Mouse (Mus musculus): Measurements from ENCODE around the gene Anxa4.

The Anxa4 gene

DNA sequence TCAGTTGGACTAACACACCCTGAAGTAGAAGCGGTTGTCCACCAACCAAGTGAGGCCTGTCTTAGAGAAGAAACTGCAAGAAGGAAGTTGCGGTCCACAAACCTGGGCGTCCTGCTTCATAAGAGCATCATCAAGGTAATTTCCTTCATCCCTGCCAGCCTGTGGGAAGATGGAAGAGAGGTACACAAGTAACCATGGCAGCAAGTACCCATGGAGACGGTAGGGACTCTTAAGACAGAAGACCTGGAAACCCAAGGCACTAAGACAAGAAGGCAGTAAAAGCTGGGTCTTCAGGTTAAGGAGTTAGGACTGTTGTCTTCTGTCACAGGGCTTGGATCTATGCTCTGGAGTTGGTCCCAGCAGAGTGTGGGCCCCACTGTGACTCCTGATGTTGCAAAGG, 42.4 kb downstream of the Anxa4 start:
- no peak for DNase-seq (ENCODE audit: low read depth)

DNA sequence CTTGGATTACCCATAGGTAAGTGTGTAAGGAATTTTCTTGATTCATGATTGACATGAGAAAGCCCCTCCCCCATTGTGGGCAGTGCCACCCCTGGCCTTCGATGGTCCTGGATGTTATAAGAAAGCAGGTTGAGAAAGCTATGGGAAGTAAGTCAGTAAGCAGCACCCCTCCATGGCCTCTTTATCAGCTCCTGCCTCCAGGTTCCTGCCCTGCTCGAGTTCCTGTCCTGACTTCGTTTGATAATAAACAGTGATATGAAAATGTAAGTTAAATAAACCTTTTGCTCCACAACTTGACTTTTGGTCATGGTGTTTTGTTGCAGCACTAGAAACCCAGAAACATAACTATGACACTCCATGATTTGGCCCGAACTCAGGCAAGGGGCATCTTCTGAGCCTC, 43.6 kb downstream of the Anxa4 start:
- DNase-seq (ENCODE audit: low read depth): no peak

- no peak for DNase-seq (ENCODE audit: low read depth)
Observed at GRCm38 (mm10) chr6:86747171-86747570, 46.2 kb downstream of the Anxa4 start.

DNA sequence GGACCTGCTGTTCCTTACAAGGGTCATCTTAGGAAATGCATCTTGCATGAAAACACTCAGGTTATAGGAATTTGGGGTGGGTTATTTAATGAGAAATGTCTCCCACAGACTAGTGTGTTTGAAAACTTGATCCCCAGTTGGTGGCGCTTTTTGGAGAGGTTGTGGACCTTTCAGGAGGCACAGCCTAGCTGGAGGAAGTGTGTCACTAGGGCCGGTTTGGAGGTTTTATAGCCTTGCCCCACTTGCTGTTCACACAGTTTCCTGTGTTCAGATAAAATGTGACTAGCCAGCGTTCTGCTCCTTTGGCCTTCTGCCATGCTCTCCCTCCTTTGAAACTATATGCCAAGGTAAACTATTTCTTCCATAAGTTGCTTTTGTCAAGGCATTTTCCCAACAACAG, 52.7 kb downstream of the Anxa4 start:
- no peak for DNase-seq (ENCODE audit: low read depth)

- DNase-seq (ENCODE audit: low read depth): no peak
Observed at GRCm38 (mm10) chr6:86736830-86737229, 56.6 kb downstream of the Anxa4 start.

- DNase-seq (ENCODE audit: low read depth): no peak
Observed at GRCm38 (mm10) chr6:86736313-86736712, 57.1 kb downstream of the Anxa4 start.

GRCm38 (mm10) chr6:86733183-86733876, 60.1 kb downstream of the Anxa4 start, which contains the start of gene Gmcl1:
Gene Gmcl1, minus strand, starts transcription at chr6:86733383.
- peak; percentile 89 for DNase-seq (ENCODE audit: low read depth)

- DNase-seq (ENCODE audit: low read depth): no peak
Observed at GRCm38 (mm10) chr6:86732276-86733173, 60.9 kb downstream of the Anxa4 start.

GRCm38 (mm10) chr6:86728711-86729110, 64.7 kb downstream of the Anxa4 start:
- no peak for DNase-seq (ENCODE audit: low read depth)

GRCm38 (mm10) chr6:86721977-86722376, 71.4 kb downstream of the Anxa4 start:
- DNase-seq (ENCODE audit: low read depth): no peak

- no peak for DNase-seq (ENCODE audit: low read depth)
Observed at GRCm38 (mm10) chr6:86708072-86708774, 85.2 kb downstream of the Anxa4 start.

DNA sequence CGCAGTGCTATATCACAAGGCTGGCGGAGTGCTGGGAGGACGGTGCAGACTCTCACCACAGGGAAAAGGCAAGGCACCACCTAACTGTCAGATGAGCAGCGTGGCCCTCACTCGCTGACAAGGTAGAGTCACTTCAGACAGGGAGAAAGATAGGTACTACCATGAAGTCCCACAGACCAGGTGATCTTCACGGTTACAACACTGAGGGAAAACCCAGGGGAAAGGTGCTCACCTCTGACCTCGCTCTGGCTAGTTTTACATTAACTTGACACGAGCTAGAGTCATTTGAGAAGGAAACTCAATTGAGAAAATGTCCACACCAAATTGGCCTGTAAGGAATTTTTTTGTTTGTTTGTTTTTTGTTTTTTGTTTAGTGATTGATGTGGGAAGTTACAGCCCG, 90.8 kb downstream of the Anxa4 start:
- no peak for DNase-seq (ENCODE audit: low read depth)

DNA sequence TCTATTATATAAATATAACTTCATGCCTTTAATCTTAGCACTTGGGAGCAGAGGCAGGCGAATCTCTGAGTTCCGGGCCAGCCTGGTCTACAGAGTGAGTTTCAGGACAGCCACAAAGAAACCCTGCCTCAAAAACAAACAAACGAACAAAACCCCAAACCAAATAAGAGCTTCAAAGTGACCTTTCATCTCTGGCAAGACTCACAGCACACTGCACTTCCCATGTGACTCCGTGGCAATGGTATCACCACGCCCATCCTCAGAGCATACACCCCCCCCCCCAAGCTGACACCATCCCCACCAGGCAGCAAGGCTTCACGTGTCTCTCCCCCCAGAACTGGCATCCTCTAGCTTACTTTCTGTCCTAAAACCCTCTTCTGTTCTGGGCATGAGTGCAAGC, 95.5 kb downstream of the Anxa4 start:
- DNase-seq (ENCODE audit: low read depth): no peak

GRCm38 (mm10) chr6:86696213-86696612, 97.2 kb downstream of the Anxa4 start:
- no peak for DNase-seq (ENCODE audit: low read depth)

DNA sequence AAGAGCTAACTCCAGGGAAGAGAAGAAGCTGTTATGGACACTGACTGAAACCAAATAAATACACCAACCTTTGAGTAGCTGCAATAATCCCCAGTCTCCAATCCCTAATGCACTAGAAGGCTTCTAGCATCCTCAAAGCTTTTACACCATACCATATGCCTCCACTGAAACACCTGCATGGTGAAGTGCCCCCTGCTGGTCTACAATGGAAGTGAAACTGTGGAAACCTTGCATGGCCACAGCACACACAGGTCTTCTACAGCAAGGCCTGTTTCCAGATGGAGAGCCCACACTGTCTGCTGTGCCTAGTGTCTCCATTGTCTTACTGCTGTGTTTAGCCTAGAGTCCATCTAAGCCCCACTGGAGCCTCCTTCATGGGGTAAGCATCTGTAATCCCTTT, 98.9 kb downstream of the Anxa4 start:
- no peak for DNase-seq (ENCODE audit: low read depth)

DNA sequence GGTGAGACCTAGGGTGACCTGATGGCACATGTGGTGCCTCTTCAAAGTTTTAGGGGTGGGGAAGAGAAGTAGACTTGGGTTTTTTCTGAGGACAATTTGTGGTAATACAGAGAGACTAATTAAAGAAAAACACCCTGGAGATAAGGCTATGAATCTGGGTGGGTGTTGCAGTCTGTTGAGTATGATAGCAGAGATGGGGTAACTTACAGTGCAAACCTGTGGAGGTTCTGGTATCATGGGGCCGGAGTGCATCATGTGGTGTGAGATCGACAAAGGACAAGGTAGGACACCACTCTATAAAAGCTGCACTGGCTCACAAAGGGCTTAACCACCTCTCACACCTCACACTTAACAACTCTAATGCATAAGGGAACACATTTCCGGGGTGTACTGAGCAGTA, 103.7 kb downstream of the Anxa4 start:
- DNase-seq (ENCODE audit: low read depth): no peak

DNA sequence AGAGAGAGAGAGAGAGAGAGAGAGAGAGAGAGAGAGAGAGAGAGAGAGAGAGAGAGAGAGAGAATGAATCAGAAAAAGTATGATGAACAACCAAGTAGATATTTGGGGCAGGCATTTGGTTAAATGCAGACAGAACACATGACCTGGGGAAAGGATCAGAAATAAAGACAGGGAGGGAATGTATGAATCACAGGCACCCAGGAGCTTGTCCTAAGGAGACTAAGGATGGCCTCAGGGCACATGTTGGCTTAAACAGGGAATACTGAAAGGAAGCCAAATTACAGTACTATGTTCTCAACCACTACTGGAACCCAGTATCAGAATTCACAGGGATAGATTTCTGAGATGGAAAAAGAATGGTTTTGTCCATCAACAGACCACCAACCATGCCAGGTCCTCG, 106.4 kb downstream of the Anxa4 start:
- DNase-seq (ENCODE audit: low read depth): no peak
